Mouse (Mus musculus): Measurements from ENCODE around the gene B3gnt2.

Gene B3gnt2

DNA sequence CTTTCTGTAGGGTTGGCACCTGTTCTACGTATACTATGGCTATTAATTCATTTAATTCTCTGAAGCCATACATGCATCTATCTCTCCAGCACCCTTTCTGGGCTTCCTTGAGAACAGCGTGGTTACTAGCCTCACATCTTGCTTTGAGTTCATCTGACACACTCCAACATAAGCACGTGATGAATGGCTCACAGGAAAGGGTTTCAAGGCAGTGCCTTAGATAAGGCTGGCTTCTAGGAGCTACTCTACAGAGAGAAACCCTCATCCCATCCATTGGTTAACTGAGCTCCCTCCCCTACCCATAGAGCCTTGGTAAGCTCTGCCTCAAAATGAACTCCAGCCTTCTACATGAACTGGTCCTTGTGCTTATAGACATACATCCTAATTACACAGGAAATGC is 47.3 kb downstream of the B3gnt2 start:
- DNase-seq, result no peak

DNA sequence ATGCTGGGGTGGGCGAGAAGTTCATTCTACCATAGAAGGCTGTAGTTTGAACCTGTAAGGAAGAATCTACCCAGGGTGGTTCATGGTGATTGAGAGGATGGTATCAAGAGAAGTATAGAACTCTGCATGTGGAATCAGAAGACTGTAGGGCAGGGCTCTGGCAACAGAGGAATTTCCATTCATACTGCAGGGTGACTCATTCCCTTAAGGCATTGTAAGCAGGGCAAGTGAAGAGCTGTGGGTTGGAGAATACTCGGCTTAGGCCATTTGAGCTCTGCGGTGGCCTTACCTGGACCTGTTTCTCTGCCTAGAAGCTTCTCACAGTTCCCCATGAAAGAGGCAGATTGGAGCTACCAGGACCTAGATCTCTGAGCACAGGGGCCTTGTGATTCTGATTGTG is 49.3 kb downstream of the B3gnt2 start:
- DNase-seq, result no peak

DNA sequence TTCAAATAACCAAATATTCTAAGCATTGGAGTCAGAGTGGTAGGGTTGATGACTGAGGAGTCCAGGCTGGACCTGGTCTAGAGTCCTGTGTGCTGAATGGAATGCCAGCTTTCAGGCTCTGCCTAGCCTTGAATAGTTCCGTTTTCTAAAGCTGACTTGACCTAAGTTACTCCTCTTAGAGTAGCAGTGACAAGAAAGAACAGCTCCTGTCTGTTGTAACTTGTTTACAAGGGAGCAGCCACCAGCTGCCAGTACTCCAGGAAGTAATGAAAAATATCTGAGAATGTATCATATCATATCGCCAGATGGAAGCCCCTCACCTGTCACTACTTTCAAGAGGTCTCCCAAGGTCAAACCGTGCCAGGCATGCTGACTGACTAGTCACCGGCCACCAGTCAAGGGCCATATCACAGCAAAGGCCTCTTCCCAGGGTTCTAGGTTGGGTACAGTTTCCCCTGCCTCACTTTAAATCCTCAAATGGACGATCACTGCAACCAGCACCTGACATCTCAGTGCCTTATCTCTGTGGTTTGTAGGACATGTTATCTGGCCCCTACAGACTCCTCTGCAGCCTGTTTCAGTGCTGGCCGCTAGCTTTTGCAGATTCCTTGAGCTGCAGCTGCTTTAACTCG is 51.2 kb downstream of the B3gnt2 start:
- no peak for DNase-seq

DNA sequence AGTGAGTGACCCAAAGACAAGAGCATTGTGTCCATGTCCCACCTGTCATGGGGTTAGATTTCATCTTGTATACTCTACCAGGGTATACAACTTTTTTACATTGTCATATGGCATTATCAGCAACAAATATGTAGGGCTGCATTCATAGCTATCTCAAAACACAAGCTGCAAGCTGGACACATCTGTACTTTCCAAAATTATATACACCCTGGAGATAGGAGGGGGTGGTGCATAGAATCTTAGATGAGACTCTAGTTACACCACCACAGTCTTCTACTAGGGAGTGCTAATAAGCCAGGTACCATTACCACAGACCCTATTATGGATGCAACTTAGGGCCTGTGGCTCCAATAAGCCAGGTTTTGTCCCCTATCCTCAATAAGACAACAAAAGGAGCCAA is 52.7 kb downstream of the B3gnt2 start:
- DNase-seq, result no peak

DNA sequence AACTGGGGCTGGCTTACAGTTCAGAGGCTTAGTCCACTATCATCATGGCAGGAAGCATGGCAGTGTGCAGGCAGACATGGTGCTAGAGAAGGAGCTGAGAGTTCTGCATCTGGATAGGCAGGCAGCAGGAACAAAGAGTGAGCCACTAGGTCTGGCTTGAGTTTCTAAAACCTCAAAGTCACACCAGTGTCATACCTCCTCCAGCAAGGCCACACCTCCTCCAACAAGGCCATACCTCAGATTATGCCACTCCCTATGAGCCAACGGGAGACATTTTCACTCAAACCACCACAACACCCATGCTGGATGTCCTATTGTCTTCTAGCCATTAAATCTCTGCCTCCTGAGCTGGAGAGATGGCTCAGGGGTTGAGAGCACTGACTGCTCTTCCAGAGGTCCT is 55.6 kb downstream of the B3gnt2 start:
- DNase-seq, result no peak

DNA sequence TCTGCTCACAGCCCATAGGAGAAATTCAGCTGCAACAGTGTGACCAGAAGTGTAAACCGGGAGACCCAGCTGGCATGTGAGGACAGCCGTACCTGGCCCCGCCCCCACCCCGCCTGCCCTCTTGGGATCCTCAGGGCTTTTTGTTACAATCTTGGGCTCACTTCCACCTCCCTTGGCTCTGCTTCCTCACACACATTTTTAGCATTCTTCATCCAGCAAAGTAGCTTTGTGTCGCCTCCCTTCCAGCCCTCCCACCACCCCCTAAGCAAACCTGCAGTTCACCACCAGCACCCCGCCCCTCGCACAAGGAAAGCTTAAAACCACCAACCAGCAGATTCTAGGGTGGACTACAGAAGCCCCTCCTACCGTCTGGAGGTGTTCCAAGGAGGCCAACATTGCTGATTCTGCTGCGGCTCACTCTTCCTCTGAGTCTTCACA is 60.8 kb downstream of the B3gnt2 start:
- peak; percentile 79 for DNase-seq

DNA sequence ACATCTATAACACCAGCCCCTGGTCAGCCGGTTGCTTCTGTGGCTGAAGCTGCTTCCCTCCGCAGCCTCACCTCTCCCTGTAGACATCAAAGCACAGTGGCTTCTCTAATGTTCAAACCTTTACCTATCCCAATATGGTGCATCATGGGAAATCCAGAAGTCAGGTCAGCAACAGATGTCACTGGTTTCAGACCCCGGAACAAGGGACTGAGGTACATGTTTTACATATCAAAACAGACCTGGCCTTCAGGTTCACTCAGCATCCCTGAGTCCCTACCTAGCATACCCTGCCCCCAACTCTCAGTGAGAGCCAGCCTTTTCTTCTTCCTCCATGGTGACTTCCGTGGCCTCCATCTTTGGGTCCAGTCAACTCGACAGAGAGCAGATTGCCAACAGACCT is 61.8 kb downstream of the B3gnt2 start:
- no peak for DNase-seq

DNA sequence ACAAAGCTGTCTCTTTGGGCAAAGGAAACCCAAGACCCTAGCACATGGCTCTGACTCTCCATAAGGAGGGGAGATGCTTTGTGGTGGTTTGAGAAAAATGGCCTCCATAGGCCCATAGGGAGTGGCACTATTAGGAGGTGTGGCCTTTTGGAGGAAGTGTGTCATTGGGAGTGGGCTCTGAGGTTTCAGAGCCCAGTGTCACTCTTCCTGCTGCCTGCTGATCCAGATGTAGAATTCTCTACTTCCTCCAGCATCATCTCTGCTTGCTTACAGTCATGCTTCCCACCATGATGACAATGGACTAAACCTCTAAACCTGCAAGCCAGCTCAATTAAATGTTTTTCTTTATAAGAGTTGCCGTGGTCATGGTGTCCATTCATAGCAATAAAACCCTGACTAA is 66.0 kb downstream of the B3gnt2 start:
- DNase-seq, result no peak

DNA sequence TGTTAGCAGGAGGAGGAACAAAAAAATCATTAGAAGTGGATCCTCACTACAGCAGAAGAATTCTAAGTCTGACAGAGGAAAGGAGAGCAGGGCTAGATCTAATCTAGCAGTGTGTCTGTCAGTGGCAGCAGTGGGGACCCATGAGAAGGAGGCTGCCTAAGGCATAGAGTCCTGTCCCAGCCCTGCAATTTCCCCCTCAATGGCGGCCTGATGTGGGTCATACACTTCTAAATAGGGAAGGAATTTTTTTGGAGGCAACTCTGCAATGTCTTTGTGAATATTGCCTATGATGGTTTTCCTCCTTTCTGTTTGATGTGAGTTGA is 66.9 kb downstream of the B3gnt2 start:
- no peak for DNase-seq

DNA sequence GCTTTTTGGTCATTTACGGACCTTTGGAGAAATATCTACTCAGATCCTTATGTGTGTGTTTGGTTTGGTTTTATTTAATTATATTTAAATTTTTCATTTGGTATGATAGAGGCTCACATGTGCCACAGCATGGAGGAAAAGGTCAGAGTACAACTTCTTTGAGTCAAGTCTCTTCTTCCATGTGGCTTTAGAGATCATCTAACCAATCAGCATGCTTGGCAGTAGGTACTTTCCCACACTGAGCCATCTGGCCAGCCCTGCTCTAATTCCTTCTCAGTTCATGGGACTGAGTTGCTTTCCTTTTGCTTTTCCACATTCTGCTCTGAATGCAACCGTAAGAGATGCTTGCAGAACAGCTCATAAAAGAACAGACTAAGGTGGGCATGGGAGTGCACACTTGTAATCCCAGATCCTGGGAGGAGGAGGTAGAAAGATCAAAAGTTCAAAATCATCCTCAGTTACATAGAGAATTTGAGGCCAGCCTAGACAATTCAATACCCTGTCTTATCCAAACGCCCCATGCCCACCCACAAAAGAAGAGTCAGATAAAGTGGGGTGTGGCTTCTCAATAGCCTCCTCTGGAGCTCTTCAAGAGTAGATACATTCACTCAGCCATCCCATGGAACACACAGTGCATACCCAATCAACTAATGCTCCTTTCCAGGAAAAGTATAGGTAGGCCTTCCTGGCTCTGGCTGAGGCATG is 67.4 kb downstream of the B3gnt2 start:
- no peak for DNase-seq

DNA sequence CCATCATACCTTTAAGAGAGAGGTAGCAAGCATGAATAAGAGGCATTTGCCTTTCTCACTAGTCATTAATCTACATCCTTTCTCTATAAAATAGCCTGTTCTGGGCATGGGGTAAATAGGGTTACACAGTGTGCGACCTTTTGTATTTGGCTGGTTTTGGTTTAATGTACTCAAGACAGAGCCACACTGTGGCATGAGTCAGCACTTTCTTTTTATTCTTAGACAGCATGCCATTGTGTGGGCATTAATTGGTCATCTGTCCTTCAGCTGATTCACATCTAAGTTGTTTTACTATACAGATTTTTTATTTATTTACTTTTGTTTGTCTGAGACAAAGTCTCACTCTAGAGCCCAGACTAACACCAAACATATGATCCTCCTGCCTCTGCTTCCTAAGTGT is 68.6 kb downstream of the B3gnt2 start:
- DNase-seq, result no peak

DNA sequence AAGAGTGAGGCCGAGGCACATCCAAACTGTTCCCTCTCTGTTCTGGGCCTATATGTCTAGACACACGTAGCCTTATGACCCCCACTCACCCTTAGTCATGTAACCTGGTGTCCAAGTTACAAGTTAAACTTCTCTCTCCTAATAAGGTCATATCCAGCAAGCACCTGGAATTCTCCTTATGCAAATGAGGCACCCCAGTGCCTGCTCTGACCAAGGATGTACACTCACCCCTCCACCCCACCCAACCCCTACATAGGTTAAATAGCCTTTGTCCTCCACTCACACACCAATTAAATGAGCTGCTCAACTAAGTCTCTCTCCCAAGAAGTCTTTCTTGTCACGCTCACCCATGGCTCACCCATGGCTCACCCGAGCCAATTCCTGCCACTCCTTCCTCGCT is 69.0 kb downstream of the B3gnt2 start:
- no peak for DNase-seq

DNA sequence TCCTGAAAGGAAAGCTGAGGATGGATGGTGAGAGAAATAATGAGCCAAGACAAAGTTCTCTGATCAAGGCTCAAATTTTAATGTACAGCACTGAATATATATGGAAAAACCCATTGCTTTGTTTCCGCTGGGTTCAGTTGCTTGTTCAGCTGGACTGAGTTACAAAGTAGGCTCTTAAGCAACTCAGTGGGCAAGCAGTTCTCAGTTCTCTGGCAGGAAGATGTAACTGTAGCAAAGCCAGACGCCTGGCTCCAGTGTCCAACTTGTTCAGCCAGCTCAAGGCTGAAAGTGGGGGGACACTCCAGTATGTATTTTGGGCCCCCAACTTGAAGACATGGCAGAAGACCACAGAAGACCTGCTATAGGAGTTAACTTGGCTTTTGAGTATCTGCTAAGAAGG is 72.9 kb downstream of the B3gnt2 start:
- DNase-seq, result no peak

DNA sequence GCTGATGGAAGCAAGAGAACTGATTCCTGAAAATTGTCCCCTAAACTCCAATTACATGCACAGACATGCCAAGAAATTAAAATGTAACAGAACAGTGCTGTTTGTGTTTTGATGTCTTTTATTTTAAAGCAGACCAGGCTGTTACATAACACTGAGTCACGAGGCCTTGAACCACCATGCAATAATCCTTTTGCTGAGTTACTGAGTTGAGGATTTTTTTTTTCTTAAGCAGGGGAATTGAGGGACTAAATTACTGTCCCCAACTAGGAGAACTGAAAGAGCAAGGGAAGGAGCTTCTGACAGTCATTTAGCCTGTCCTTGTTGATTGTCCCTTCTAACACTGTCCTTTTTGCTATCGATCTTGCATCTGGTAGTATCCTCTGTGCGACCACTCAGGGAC is 76.3 kb downstream of the B3gnt2 start:
- DNase-seq, result no peak

DNA sequence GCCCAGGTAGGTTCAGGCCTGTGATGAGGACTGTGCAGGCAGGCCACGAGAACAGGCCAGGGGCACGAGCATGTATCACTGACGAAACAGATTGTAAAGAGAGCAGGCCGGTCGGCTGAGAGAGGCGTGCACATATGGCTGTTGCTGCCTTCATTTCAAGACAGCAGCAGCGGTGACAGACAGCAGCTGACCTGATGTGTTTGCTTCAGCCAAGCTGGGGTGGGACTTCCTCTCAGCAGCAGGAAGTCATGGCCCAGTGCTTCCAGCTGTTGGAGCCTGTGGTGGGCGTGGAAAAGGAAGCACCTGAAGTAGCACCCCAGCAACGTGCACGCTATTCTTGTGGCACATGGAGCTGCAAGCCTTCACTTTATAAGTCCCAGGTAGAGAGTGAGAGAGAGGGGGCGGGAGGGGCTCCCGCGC is 78.0 kb downstream of the B3gnt2 start:
- DNase-seq, result peak; percentile 34

DNA sequence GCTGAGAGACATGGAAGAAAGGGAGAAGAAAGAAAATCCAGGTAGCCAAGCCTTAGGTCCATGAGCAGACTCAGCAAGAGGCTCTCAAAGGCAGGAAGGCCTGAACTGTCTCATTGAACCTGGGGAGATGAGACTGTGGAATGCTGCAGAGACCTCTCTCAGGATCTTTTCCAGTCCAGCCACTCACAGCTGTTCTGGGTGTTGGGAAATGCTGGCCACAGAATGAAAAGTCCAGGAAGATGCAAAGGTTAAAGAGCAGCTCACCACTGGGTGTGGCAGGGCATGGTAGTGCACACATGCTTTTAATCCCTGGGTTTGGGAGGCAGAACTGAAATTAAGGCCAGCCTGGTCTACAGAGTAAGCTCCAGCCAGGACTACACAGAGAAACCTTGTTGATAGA is 79.6 kb downstream of the B3gnt2 start:
- DNase-seq, result no peak

DNA sequence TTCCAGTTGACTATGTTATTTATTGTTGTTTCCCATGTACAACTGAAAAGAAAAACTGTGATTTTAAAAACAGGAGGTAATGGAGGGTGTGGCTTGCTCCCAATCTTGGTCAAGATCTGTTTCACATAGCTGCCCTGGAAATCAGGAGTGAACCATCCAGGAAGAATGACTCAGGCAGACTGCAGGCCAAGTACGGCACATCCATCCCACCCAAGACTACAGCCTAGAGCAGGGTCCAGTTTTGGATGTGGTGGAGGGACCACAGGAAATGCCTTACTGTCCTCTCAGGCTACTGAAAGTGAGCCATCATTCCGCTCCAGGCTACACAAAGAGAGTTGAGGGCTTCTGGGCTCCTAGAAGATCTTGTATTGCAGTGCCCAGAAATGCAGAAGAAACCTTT is 80.0 kb downstream of the B3gnt2 start:
- no peak for DNase-seq

DNA sequence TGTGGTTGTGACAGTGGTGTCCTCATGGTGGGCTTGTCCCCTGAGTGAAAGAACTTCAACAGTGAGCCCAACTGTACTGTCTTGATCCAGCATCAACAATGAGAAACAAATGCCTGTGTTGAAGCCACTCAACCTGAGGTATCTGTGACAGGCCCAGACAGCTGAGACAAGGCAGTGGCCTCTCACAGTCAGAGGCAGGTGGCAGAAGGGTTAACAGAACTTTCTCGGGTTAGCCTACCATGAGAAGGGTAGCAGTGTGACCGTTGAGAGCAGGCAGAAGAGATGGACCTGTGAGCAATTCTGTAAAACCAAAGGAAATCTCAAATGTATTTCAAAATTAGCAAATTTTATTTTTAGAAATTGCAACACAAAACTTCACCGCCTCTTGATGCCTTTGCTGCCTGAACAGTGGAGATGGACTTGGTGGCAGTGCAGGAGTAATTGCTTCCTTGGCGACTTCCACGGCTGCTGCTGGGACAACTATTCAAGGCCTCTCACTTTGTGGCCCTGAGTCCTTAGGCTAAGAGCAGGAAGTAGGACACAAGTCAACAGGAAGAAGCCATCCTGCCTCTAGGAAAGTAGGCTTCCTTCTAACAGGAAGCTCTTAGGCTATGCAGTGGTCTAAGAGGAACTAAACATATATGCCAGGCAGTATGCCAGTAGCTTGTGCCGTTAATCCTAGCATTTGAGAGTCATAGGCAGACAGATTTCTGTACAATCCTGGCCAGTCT is 80.8 kb downstream of the B3gnt2 start:
- DNase-seq, result no peak

DNA sequence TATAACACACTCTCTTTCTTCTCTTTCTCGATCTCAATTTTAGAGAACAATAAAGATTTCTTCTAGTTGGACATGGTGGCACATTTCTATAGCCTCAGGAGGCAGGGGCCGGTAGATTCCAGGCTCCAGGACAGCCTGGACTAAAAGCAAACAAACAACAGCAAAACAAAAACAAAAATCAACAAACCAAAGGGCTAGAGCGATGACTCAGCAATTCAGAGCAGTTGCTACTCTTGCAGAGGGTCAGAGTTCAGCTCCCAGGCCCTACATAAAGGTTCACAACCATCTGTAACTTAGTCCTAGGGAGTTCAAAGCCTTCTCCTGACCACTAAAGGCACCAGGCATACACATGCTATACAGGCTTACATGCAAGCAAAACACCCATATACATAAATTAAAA is 82.2 kb downstream of the B3gnt2 start:
- DNase-seq, result no peak

DNA sequence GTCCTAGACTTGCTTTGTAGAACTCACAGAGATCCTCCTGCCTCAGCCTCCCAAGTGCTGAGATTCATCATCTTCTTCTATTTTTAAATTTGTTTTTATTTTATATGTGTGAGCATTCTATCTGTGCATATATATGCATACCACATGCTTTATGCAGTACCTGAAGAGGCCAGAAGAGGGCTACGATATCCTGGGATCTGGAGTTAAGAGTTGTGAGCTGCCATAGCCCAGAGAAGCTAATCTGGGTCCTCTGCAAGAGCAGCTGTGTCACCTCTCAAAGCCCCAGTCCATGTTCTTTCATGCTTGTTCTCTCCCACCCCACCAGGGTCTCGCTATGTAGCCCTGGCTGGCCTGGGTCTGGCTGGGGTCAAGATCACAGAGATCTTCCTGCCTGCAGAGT is 83.2 kb downstream of the B3gnt2 start:
- no peak for DNase-seq

DNA sequence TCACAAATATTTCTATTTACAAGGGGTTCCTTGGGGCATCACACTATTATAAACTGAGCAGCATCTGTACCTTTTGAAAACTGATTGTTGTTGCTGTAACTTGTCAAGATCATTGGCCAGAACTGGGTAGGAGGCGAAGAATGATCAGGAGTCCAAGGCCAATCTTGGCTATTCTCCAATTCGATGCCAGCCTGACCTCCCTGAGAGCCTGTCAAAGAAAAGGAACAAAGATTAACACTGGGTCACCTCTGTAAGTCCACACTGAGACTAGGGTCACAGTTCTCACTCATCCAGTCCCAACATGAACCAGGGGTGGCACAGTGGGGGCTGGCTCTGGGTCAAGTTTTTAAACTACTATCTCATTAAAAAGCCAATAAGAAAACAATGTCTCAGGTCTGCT is 85.9 kb downstream of the B3gnt2 start:
- DNase-seq, result no peak

DNA sequence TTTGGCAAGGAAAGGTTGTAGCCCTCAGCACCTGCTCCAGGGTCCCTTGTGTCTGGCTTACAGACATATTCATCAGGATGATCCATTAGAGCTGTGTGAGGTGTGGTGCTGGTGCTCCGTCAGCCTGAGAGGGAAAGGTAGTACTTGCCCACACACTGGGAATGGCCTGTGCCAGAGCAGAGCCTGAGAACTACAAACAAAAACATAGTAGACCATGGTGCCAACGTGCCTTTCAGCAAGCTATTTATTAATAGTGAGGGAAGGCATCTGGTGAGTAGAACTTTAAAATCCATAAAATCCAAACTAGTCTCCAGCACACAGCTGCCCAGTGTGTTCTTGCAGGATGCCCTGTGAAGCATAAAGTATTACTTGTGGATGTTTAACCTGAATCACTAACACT is 94.5 kb downstream of the B3gnt2 start:
- DNase-seq, result no peak

DNA sequence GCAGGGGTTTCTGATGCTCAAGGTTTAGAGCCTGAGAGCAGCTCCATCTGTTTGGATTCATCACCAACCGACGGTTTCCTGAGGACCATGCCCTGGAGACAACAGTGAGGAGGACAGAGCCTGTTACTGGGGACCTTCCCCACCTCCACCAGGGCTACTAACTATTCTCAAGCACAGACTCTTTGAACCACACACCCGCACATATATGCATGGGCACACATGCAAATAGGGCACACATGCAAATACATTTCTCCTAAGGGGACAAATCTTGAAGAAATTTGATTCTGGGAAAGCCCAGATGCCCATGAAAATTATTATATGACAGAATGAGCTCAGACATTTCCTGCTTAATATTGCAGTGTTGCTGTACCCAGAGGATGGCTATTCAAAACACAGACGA is 95.3 kb downstream of the B3gnt2 start:
- DNase-seq, result no peak

DNA sequence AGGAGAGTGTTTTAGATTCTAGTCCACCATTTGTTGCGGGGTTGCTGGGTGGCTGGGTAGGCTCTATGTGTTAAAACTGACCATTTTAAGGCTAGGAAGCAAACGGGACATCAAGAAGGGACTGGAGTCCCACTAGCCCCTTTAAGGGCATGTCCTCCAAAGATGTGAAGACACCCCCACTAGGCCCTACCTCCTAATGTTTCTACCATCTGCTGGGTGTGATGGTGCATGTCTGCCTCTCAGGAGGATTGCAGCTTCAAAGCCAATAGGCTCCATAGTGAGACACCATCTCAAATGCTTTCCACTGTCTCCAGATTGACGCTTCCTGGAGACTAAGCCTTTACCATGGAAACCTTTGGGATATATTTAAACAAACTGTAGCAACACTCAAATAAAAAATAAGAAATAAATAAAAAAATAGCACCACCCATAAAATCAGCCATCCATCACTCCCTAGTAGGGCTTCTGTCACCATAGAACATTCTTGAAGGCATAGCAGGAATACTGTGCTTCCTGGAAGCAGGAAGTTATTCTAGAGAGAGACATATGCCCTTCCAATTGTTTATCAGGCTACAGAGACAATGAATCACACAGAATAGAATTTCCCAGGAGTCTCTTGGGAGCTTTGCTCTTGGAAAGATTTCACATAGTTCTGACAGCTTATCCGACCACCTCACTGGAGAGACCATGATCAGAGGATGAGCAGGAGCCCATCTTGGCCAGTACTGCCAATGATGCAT is 97.0 kb downstream of the B3gnt2 start:
- DNase-seq, result peak; percentile 6

Measured in kidney, postnatal 10 days (tissue).